Mouse (Mus musculus) embryo, embryonic 10 days (tissue): ENCODE data around the gene Cdk7.
"Not testable (repeated sequence)": the region's sequence is repeated elsewhere in the genome, so short reads cannot be mapped to it uniquely, and the experiment has no call there.

ENCODE experiments used
- DNase-seq: peaks from one replicate; pipeline ENCODE4 v3.0.0-alpha.2; 2015; ENCODE audit warnings: low spot score

Cdk7 gene

GRCm38 (mm10) chr13:100730861-100731176 lies at the start of gene Cdk7:
TSS of gene Cdk7 (minus strand) at chr13:100730939.
- DNase-seq: peak; percentile 97

- no peak for DNase-seq
Observed at GRCm38 (mm10) chr13:100777491-100777890, 46.8 kb upstream of the Cdk7 start.

GRCm38 (mm10) chr13:100776710-100777109 lies 46.0 kb upstream of the Cdk7 start:
- no peak for DNase-seq

- DNase-seq: no peak
Observed at GRCm38 (mm10) chr13:100776056-100776419, 45.3 kb upstream of the Cdk7 start.

- DNase-seq: peak; percentile 96
Observed at GRCm38 (mm10) chr13:100775252-100776055, 44.7 kb upstream of the Cdk7 start, which contains the start of gene Cenph. TSS of gene Cenph (minus strand) at chr13:100775899.

GRCm38 (mm10) chr13:100774704-100775103 lies 44.0 kb upstream of the Cdk7 start:
- DNase-seq: no peak

- no peak for DNase-seq
Observed at GRCm38 (mm10) chr13:100755329-100755728, 24.6 kb upstream of the Cdk7 start.

- no peak for DNase-seq
Observed at GRCm38 (mm10) chr13:100754186-100754585, 23.4 kb upstream of the Cdk7 start.

GRCm38 (mm10) chr13:100753011-100753410 lies 22.3 kb upstream of the Cdk7 start:
- DNase-seq: no peak

GRCm38 (mm10) chr13:100752529-100752928 lies 21.8 kb upstream of the Cdk7 start:
- DNase-seq: no peak

- DNase-seq: no peak
Observed at GRCm38 (mm10) chr13:100751402-100751801, 20.7 kb upstream of the Cdk7 start.

GRCm38 (mm10) chr13:100750799-100751198 lies 20.1 kb upstream of the Cdk7 start:
- no peak for DNase-seq

GRCm38 (mm10) chr13:100748638-100749037 lies 17.9 kb upstream of the Cdk7 start:
- DNase-seq: no peak

- no peak for DNase-seq
Observed at GRCm38 (mm10) chr13:100746090-100746489, 15.4 kb upstream of the Cdk7 start.

GRCm38 (mm10) chr13:100744036-100744744 lies 13.5 kb upstream of the Cdk7 start, which contains the start of gene Mrps36:
TSS of gene Mrps36 (minus strand) at chr13:100744659.
- peak; percentile 98 for DNase-seq

- DNase-seq: no peak
Observed at GRCm38 (mm10) chr13:100743346-100744035, 12.8 kb upstream of the Cdk7 start.

- DNase-seq: no peak
Observed at GRCm38 (mm10) chr13:100742831-100743230, 12.1 kb upstream of the Cdk7 start.

- no peak for DNase-seq
Observed at GRCm38 (mm10) chr13:100732756-100733155, 2.0 kb upstream of the Cdk7 start.

GRCm38 (mm10) chr13:100731462-100732046 lies 815 bp upstream of the Cdk7 start:
- not testable (repeated sequence) for DNase-seq

GRCm38 (mm10) chr13:100730153-100730860 lies 432 bp downstream of the Cdk7 start:
- no peak for DNase-seq

- DNase-seq: not testable (repeated sequence)
Observed at GRCm38 (mm10) chr13:100728530-100728929, 2.2 kb downstream of the Cdk7 start.

- no peak for DNase-seq
Observed at GRCm38 (mm10) chr13:100728086-100728485, 2.7 kb downstream of the Cdk7 start.
